Comparison of ENCODE assay signal across 23 mouse cellular contexts in genomic region chr15:4315897-4316296, GRCm38 (mm10). TPM values are rescaled to one million over a fixed set of nuclear protein-coding genes. Genes with fewer than 3 reads are reported as not detected.
A peak's percentile ranks its signal among the peaks of the same experiment; 100 is the strongest.
DNase-seq lines count a peak whose midpoint lies in the region; ATAC-seq and TF ChIP-seq lines count a peak whose summit lies in the region.
"Had no signal": no experiment of that assay in that cellular context is flagged by ENCODE, and none has a peak within 500 bp of the region (broad histone marks: within the 10 kb centered on the region; RNA-seq: fewer than 3 reads in every experiment).

No protein-coding gene starts in this region.

- no peak overlapping the region for H3K4me2 ChIP-seq in lung, postnatal 0 days (replicated peaks; ENCODE audit: low read depth, low read length)
- H3K4me2 ChIP-seq: embryonic facial prominence, embryonic 15.5 days; heart, embryonic 11.5 days; hindbrain, embryonic 12.5 days; liver, embryonic 12.5 days had no signal

- TF ChIP-seq EP300 in lung, postnatal 0 days (IDR thresholded peaks at IDR 0.05): no peak

- intact Hi-C loops in left cerebral cortex, postnatal 14 days (cut with DNase I): no loop called here
- intact Hi-C loops in left cerebral cortex, postnatal 10 days (cut with DNase I): no loop called here

- ATAC-seq in frontal cortex, adult (ENCODE audit: low TSS enrichment): peak; percentile 93
- ATAC-seq in lung, postnatal 0 days: no peak
- ATAC-seq: liver, embryonic 12.5 days had no signal

- 38% methylated on average over 3 of the region's 3 CpGs for WGBS in lung, postnatal 0 days

- no peak overlapping the region for H3K27ac ChIP-seq in lung, postnatal 0 days (ENCODE audit: low read length)
- H3K27ac ChIP-seq: embryonic facial prominence, embryonic 15.5 days; hindbrain, embryonic 12.5 days; liver, embryonic 12.5 days had no signal

- no peak for TF ChIP-seq CTCF in lung, postnatal 0 days (IDR thresholded peaks at IDR 0.05)

- no peak overlapping the region for H3K9ac ChIP-seq in lung, postnatal 0 days (replicated peaks; ENCODE audit: low read depth)
- H3K9ac ChIP-seq: embryonic facial prominence, embryonic 15.5 days; hindbrain, embryonic 12.5 days; liver, embryonic 12.5 days had no signal

- no peaks in the 10 kb centered on the region for H3K9me3 ChIP-seq in lung, postnatal 0 days (ENCODE audit: low read length)
- H3K9me3 ChIP-seq: embryonic facial prominence, embryonic 15.5 days; hindbrain, embryonic 12.5 days; liver, embryonic 12.5 days had no signal

- H3K27me3 ChIP-seq in lung, postnatal 0 days (replicated peaks; ENCODE audit: insufficient read depth, low read length): no peaks in the 10 kb centered on the region
- H3K27me3 ChIP-seq: embryonic facial prominence, embryonic 15.5 days; hindbrain, embryonic 12.5 days; liver, embryonic 12.5 days had no signal

- H3K36me3 ChIP-seq in lung, postnatal 0 days (ENCODE audit: insufficient read depth, low read length): no peaks in the 10 kb centered on the region
- H3K36me3 ChIP-seq: embryonic facial prominence, embryonic 15.5 days; hindbrain, embryonic 12.5 days; liver, embryonic 12.5 days had no signal

- no peaks in the 10 kb centered on the region for H3K4me1 ChIP-seq in lung, postnatal 0 days (ENCODE audit: insufficient read depth, low read depth, low read length)
- H3K4me1 ChIP-seq: embryonic facial prominence, embryonic 15.5 days; hindbrain, embryonic 12.5 days; liver, embryonic 12.5 days had no signal

- no peak for DNase-seq in frontal cortex, postnatal 25 days (ENCODE audit: low spot score in 2 of 2)
- DNase-seq in left cerebral cortex, postnatal 14 days (ENCODE audit: low spot score in 2 of 2): peak; percentile 3 to 7
- DNase-seq in left cerebral cortex, postnatal 10 days (ENCODE audit: extremely low spot score in 1 of 2, low spot score in 2 of 2): no peak
- DNase-seq in right cerebral cortex, adult 2 months (ENCODE audit: low spot score in 2 of 2): peak; percentile 21 to 24
- no peak for DNase-seq in right cerebral cortex, postnatal 4 days
- peak; percentile 75 for DNase-seq in telencephalon, adult 2 months (ENCODE audit: low read depth, low spot score)
- no peak for DNase-seq in lung, postnatal 0 days (ENCODE audit: low spot score)
- DNase-seq: B cell, adult 2 months; cerebellum, adult 9-11 months; heart, postnatal 10 days; kidney, adult 9 months; kidney, postnatal 36 days; lung, adult 2 months; lung, postnatal 36 days; thymus, postnatal 25 days had no signal

- H3K4me3 ChIP-seq in lung, postnatal 0 days (ENCODE audit: low read depth, low read length): no peak overlapping the region
- H3K4me3 ChIP-seq: embryonic facial prominence, embryonic 15.5 days; hindbrain, embryonic 12.5 days; liver, embryonic 12.5 days; myocyte had no signal

RNA-seq across cellular contexts. Expression of gene Plcxd3, which starts 59.4 kb away (rescaled TPM):
- 10 to 100 TPM; 30.8 to 36.1 TPM for total RNA-seq in left cerebral cortex, postnatal 14 days (2021)
- total RNA-seq in left cerebral cortex, postnatal 10 days (2021): 10 to 100 TPM; 46.4 to 47.0 TPM
- polyA plus RNA-seq in lung, postnatal 0 days (2015; fragmentation: Nextera tagmentation; extraction: Ambion mirVana): 0.41 and 0.58 TPM in 2 replicates
- total RNA-seq: granulocyte monocyte progenitor cell, adult 5-6 weeks; megakaryocyte-erythroid progenitor cell, adult 5-6 weeks had no signal
- polyA plus RNA-seq: myocyte had no signal

Comparison
In these comparisons a context has a peak if more than half of its experiments do, and no peak if none do; other contexts are left out.
1. DNase-seq: peak in left cerebral cortex, postnatal 14 days (2 of 2), right cerebral cortex, adult 2 months (2 of 2) and telencephalon, adult 2 months (single experiment); none in frontal cortex, postnatal 25 days (0 of 2), left cerebral cortex, postnatal 10 days (0 of 2), right cerebral cortex, postnatal 4 days (single experiment) and lung, postnatal 0 days (single experiment).